Mouse (Mus musculus): ENCODE measurements at regions not wholly inside any gene's neighbourhood (a gene's known extent, or its start where the extent isn't known, plus 50 kb on each side); places are given as distances from the start of the nearest gene placed in this dataset.

- DNase-seq: no peak
Observed at GRCm38 (mm10) chr11:112264077-112264476, 517.9 kb upstream of the Sox9 start.

GRCm38 (mm10) chr11:112270911-112271310 is 511.1 kb upstream of the Sox9 start:
- no peak for DNase-seq

GRCm38 (mm10) chr11:112278566-112278965 is 503.5 kb upstream of the Sox9 start:
- DNase-seq: no peak

- DNase-seq: no peak
Observed at GRCm38 (mm10) chr11:112282911-112283310, 499.1 kb upstream of the Sox9 start.

DNA sequence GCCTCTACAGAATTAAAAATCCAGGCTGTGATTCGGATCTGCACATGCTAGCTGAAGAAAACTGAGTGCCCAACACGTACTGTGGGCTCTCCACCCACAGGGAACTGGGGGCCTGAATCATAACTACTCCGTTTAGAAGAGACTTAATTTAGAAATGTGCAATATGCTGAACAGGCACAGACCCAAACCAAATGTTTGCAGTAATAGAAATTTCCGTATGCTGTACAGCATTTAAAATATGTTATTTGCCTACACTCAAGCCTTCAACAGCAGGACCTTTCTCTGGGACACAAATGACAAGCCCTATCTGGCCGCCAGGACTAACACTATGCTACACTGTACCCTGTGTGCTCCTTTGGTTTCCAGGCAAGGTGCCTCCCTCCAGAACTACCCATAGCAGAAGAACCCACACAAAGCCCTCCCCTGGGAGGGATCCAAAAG is 483.1 kb upstream of the Sox9 start:
- no peak for DNase-seq

DNA sequence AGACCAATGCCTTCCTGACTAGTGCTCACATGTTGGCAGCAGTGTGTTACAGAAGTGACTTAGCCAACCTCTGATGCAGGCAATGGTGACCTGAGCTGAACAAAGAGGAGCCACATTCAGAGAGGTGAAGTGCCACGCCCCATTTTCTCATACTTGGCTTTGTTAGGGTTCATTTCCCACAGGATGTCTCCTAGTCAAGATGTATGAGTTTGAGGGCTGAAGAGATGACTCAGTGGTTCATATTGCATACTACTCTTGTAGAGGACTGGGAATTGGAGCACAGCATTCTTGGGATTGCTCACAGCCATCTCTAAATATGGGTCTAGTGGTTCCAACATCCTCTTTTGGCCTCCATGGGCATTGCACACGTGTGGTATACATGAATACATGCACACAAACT is 478.9 kb upstream of the Sox9 start:
- DNase-seq: no peak

GRCm38 (mm10) chr11:112325850-112326249 is 456.2 kb upstream of the Sox9 start:
- DNase-seq: no peak

- DNase-seq: no peak
Observed at GRCm38 (mm10) chr11:112327606-112328005, 454.4 kb upstream of the Sox9 start.

GRCm38 (mm10) chr11:112345133-112345532 is 436.9 kb upstream of the Sox9 start:
- DNase-seq: no peak

GRCm38 (mm10) chr11:112345586-112345985 is 436.4 kb upstream of the Sox9 start:
- DNase-seq: no peak

- DNase-seq: no peak
Observed at GRCm38 (mm10) chr11:112346089-112346488, 435.9 kb upstream of the Sox9 start.

- DNase-seq: no peak
Observed at GRCm38 (mm10) chr11:112346532-112346931, 435.5 kb upstream of the Sox9 start.

GRCm38 (mm10) chr11:112355311-112355710 is 426.7 kb upstream of the Sox9 start:
- no peak for DNase-seq

GRCm38 (mm10) chr11:112366715-112367114 is 415.3 kb upstream of the Sox9 start:
- DNase-seq: no peak

DNA sequence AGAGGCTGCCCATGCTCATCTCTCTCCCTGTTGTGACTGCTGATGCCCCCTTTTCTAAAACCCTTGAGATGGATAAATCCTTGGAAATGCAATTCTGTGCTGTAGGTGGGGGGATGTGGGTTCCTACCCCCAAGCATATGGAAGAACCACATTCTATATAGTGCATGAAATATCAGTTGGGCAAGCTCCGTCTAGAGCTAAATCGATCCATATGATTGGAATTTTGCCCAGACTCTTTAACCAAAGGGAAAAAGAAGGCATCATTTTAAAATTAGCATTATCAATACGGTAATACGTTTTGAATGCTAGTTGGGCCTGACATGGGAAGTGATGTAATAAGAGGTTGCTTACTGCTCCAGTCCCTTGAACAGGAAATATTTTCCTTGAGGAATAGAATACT is 411.1 kb upstream of the Sox9 start:
- no peak for DNase-seq

DNA sequence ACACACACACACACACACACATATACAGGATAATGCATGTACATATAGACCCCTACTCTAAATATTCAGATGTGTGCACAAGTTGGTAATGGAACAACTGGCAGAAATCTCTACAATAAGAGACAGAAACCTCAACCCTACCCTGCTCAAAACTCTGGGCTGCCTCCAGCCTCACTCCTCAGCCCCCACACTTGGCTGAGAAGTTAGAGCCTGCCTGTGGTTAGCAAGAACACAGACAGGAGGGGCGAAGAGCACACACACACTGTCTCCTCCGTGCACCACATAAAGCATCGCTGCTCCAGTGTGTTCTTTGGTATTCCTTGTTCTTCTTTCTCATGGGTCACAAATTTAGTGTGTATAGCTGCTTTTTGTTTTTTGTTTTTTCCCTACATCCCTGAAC is 382.0 kb upstream of the Sox9 start:
- no peak for DNase-seq

- DNase-seq: no peak
Observed at GRCm38 (mm10) chr11:112407681-112408080, 374.3 kb upstream of the Sox9 start.

- no peak for DNase-seq
Observed at GRCm38 (mm10) chr11:112412434-112412833, 369.6 kb upstream of the Sox9 start.

GRCm38 (mm10) chr11:112442639-112443038 is 339.4 kb upstream of the Sox9 start:
- DNase-seq: no peak

GRCm38 (mm10) chr11:112443890-112444289 is 338.1 kb upstream of the Sox9 start:
- no peak for DNase-seq

- no peak for DNase-seq
Observed at GRCm38 (mm10) chr11:112449632-112450031, 332.4 kb upstream of the Sox9 start.

DNA sequence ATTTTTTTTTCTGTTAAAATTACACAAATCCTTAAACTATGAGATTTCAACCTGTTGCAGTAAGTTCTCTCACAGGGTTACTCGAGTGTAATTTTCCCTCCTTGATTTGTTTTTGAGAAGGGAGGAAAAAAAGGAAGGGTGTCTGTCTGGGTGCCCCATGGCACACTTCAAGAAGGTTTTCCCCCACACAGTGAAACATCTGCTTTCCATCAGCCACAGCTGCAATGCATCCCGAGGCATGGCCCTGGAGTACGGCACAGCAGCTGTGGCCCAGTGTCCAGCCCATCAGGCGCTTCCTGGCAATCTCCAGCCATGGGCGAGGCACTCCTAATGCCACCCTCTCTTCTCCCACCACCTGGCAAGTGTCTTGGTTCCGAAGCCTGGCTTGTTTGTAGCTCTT is 331.8 kb upstream of the Sox9 start:
- no peak for DNase-seq

DNA sequence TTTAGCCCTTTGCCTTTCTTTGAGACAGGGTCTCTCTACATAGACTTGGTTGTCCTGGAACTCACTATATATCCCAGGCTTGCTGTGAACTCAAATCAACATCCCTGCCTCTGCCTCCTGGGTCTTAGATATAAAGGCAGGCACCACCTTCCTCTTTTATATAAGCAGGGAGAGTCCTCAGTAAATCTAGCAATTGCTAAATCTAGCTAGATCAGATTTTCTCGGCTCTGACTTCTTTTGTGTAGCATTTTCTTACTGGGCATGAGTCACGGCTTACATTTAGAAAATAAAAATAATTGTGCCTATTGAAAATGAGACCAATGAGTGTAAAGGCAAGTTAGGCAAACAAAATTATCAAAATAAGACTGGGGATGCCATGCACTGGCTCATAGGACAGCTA is 323.9 kb upstream of the Sox9 start:
- DNase-seq: no peak

GRCm38 (mm10) chr11:112463121-112463520 is 318.9 kb upstream of the Sox9 start:
- no peak for DNase-seq

DNA sequence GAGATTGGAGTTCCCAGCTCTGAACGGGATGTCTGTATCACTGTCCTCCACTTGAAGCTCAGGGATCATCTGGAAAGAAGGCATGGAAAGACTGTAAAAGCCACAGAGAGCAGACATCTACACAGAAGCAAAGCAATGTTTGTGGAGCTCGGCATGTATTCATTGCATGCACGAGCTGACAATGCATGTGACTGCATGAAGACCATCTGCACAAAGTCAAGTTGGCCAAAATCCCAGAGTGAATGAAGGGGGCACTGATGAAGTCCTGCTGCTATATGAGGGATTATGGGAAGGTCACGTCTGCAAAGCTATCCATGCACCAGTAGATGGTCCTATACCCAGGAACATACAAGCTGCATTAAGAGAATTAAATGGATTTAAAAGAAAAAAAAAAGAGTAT is 317.6 kb upstream of the Sox9 start:
- no peak for DNase-seq

DNA sequence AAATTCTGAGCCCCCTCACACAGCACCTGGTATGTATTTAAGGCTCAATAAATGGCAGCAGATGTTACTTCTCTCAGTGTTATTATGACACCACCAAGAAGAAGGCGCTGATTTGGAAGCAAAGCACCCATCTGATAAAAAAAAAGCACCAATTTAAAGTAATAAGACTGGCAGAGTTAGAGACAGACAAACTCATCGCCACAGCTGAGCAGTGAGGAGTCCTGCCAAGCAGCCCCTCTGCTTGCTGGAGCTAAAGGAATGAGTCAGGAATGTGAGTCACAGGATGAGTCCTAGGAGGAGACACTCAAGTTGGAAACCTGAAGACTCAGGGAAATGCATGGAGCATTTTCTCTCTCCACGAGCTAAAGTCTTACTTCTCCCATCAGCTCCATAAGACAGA is 311.7 kb upstream of the Sox9 start:
- DNase-seq: no peak

Data from kidney, postnatal 36 days (tissue).